Mouse (Mus musculus) kidney, postnatal 0 days (tissue): Measurements from ENCODE around the gene Cacna1b. TPM values are rescaled to one million over a fixed set of nuclear protein-coding genes. Genes with fewer than 3 reads are reported as not detected.

Source experiments
- ATAC-seq: fragments of 200-750 bp; cut with Nextera tagmentation; replicated peaks from 2 replicates; pipeline ENCODE4 v1.8.0; 2017; ENCODE audit warnings: low read depth, moderate number of reproducible peaks, moderate TSS enrichment, moderate library complexity; ENCODE audit not compliant: low FRiP score
- DNase-seq: peaks from one replicate; pipeline ENCODE4 v3.0.0-alpha.2; 2016; ENCODE audit warnings: low spot score
- H3K27ac ChIP-seq: fragments of 300-500 bp; sonication (generic); 2 replicates; pipeline ENCODE4 v1.5.1; 2014; ENCODE audit warnings: mild to moderate bottlenecking
- H3K27me3 ChIP-seq: fragments of 300-500 bp; sonication (generic); 2 replicates; pipeline ENCODE4 v1.6.1; 2014; ENCODE audit warnings: low read length, mixed read lengths; ENCODE audit not compliant: insufficient read depth
- H3K36me3 ChIP-seq: fragments of 300-500 bp; sonication (generic); 2 replicates; pipeline ENCODE4 v1.6.1; 2014; ENCODE audit warnings: low read length, mixed read lengths; ENCODE audit not compliant: insufficient read depth
- H3K4me1 ChIP-seq: fragments of 300-500 bp; sonication (generic); replicated peaks from 2 replicates; pipeline ENCODE4 v1.6.1; 2014; ENCODE audit warnings: antibody characterized with exemption, low read length, mixed read lengths; ENCODE audit not compliant: insufficient read depth
- H3K4me2 ChIP-seq: fragments of 300-500 bp; sonication (generic); 2 replicates; pipeline ENCODE4 v1.6.1; 2014; ENCODE audit warnings: mild to moderate bottlenecking, low read length, moderate library complexity, mixed read lengths
- H3K4me3 ChIP-seq: fragments of 300-500 bp; sonication (generic); replicated peaks from 2 replicates; pipeline ENCODE4 v1.5.1; 2014; ENCODE audit warnings: low read depth, low read length
- H3K9ac ChIP-seq: fragments of 300-500 bp; sonication (generic); 2 replicates; pipeline ENCODE4 v1.6.1; 2014; ENCODE audit warnings: low read depth, low read length
- H3K9me3 ChIP-seq: fragments of 300-500 bp; sonication (generic); replicated peaks from 2 replicates; pipeline ENCODE4 v1.6.1; 2016; ENCODE audit warnings: low read length, inconsistent platforms, mixed read lengths
- CTCF ChIP-seq: IDR thresholded peaks from 2 replicates; pipeline ENCODE4 v1.5.1; 2016; ENCODE audit warnings: antibody characterized with exemption, low read depth, mild to moderate bottlenecking, moderate library complexity
- WGBS: fragments of 180-500 bp; shearing (Covaris S2); extraction: QIAGEN DNeasy Blood & Tissue Kit; methylation state at CpG from one replicate; pipeline ENCODE4 v1.1.7; 2014; 5-methylcytosine and 5-hydroxymethylcytosine counted together
- polyA plus RNA-seq: library from polyadenylated mRNA; unstranded; fragments of >200 nt; fragmentation: Nextera tagmentation; extraction: Ambion mirVana; gene quantifications from 2 replicates; pipeline ENCODE4 v1.2.1, GENCODE M21; 2015

Cacna1b gene
- polyA plus RNA-seq, 1 experiment from 2014 or later, result 0.16 TPM

GRCm38 (mm10) chr2:24570917-24571316, 192.0 kb downstream of the Cacna1b start:
- H3K27me3 ChIP-seq, result no peaks in the 10 kb centered on the region; the same call in 1 of the 2 replicates
- 73% methylated on average over 1 of the region's 1 CpGs for WGBS
- H3K9ac ChIP-seq, result no peak overlapping the region
- H3K4me2 ChIP-seq, result no peak overlapping the region
- no peak overlapping the region for H3K27ac ChIP-seq
- DNase-seq (no peak), ATAC-seq (no peak)
- H3K4me1 ChIP-seq, result no peaks in the 10 kb centered on the region
- H3K4me3 ChIP-seq, result no peak overlapping the region
- no peaks in the 10 kb centered on the region for H3K36me3 ChIP-seq
- TF ChIP-seq CTCF, result no peak
- H3K9me3 ChIP-seq, result no peaks in the 10 kb centered on the region

GRCm38 (mm10) chr2:24568555-24568954, 194.4 kb downstream of the Cacna1b start:
- Histone ChIP-seq H3K4me3 (no peak overlapping the region), H3K4me2 (no peak overlapping the region), H3K27ac (no peak overlapping the region), H3K27me3 (no peaks in the 10 kb centered on the region; the same call in 1 of the 2 replicates), H3K36me3 (no peaks in the 10 kb centered on the region), H3K9me3 (no peaks in the 10 kb centered on the region), H3K9ac (no peak overlapping the region), H3K4me1 (no peaks in the 10 kb centered on the region)
- TF ChIP-seq CTCF, result peak; percentile 86
- DNase-seq (peak; percentile 81), ATAC-seq (no peak)
- 10% methylated on average over 3 of the region's 3 CpGs for WGBS

- no peaks in the 10 kb centered on the region for H3K4me1 ChIP-seq
- no peak; the same call in 1 of the 2 replicates for ATAC-seq
- peak; percentile 19 for DNase-seq
These were observed 200.2 kb downstream of the Cacna1b start for GRCm38 (mm10) chr2:24562547-24563290.

DNA sequence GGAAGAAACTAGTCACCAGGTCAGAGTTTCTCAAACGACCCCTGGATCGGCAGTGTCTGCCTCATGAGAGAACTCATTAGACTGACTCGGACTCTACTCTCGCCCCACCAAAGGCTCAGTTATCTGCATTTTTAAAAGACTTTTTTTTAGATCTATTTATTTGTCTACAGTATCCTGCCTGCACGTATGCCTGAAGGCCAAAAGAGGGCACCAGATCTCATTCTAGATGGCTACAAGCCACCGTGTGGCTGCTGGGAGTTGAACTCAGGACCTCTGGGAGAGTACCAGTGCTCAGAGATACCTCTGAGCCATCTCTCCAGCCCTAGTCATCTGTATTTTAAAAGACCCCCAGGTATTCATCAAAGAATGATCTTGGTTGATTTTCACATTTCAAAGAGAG, 201.0 kb downstream of the Cacna1b start:
- peak; percentile 34; the same call in 1 of the 2 replicates for TF ChIP-seq CTCF
- no peaks in the 10 kb centered on the region for H3K9me3 ChIP-seq
- no peak overlapping the region for H3K27ac ChIP-seq
- H3K36me3 ChIP-seq, result no peaks in the 10 kb centered on the region
- no peak overlapping the region for H3K4me2 ChIP-seq
- H3K4me3 ChIP-seq, result no peak overlapping the region
- no peaks in the 10 kb centered on the region for H3K27me3 ChIP-seq
- no peak overlapping the region for H3K9ac ChIP-seq
- no peak for DNase-seq
- WGBS, result 82% methylated on average over 6 of the region's 6 CpGs
- ATAC-seq, result no peak
- no peaks in the 10 kb centered on the region for H3K4me1 ChIP-seq

More at GRCm38 (mm10) chr2:24562547-24563290, 200.2 kb downstream of the Cacna1b start:
- Histone ChIP-seq H3K9ac (no peak overlapping the region), H3K27me3 (no peaks in the 10 kb centered on the region), H3K4me2 (no peak overlapping the region), H3K4me3 (no peak overlapping the region), H3K36me3 (no peaks in the 10 kb centered on the region), H3K27ac (no peak overlapping the region), H3K9me3 (no peaks in the 10 kb centered on the region)
- WGBS, result 53% methylated on average over 7 of the region's 7 CpGs
- no peak for TF ChIP-seq CTCF

DNA sequence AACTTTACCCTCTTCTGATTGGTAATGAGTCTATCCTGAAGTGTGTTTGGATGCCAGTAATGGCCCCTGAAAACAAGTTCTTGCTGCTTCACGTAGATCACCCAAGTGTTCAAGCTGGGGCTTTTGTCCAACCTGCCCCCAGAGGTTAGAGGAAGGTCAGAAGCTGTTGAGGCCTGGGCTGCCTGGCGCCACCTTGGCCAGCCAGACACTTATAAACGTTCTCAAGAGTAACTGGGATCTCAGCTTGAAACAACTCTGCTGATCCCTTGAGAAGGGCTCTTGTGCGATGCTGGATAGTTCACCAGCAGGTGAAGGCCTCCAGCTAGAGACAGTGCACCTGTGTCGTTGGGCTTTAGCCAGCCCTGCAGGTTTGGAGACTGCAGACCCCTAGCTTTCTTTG, 202.8 kb downstream of the Cacna1b start:
- H3K4me3 ChIP-seq, result no peak overlapping the region
- no peak overlapping the region for H3K4me2 ChIP-seq
- WGBS, result 76% methylated on average over 5 of the region's 5 CpGs
- no peaks in the 10 kb centered on the region for H3K27me3 ChIP-seq
- no peaks in the 10 kb centered on the region for H3K4me1 ChIP-seq
- ATAC-seq (no peak), DNase-seq (no peak)
- no peak overlapping the region for H3K9ac ChIP-seq
- TF ChIP-seq CTCF, result no peak
- H3K36me3 ChIP-seq, result no peaks in the 10 kb centered on the region
- H3K9me3 ChIP-seq, result no peaks in the 10 kb centered on the region
- no peak overlapping the region for H3K27ac ChIP-seq

DNA sequence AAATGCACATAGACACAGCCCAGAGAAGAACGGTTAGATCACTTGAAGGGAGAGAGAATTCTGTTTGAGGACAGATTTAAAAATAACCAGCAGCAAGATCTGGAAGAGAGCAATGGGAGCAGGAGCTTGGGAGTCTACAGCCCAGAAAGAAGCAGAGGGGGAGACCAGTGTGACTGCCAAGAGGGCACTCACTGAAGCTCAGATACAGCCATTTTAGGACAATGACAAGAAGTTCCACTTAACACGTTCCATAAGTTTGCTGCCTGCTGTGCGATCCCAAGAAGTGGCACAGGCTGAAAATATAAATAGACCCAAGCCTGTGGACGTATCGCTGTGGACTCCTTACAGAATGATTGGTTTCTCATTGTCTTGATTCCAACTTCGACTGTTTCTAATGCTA, 206.6 kb downstream of the Cacna1b start:
- Histone ChIP-seq H3K27ac (no peak overlapping the region), H3K4me3 (no peak overlapping the region), H3K27me3 (no peaks in the 10 kb centered on the region), H3K9me3 (no peaks in the 10 kb centered on the region), H3K4me1 (peaks cover 10% of the 10 kb centered on the region), H3K4me2 (no peak overlapping the region), H3K36me3 (no peaks in the 10 kb centered on the region), H3K9ac (no peak overlapping the region)
- WGBS, result 83% methylated on average over 6 of the region's 6 CpGs
- TF ChIP-seq CTCF, result no peak
- no peak for ATAC-seq
- no peak for DNase-seq
